Mouse (Mus musculus) limb, embryonic 11.5 days (tissue): ENCODE results near the gene Riiad1. TPM values are rescaled to one million over a fixed set of nuclear protein-coding genes. Genes with fewer than 3 reads are reported as not detected.
A peak's percentile ranks its signal among the peaks of the same experiment; 100 is the strongest.

ENCODE experiments used
- ATAC-seq: fragments of 200-750 bp; cut with Nextera tagmentation; 2 replicates; pipeline ENCODE4 v1.8.0; 2017; ENCODE audit warnings: low read depth; ENCODE audit not compliant: insufficient number of reproducible peaks, low FRiP score, low TSS enrichment
- DNase-seq: peaks from one replicate; pipeline ENCODE4 v3.0.0-alpha.2; 2015; ENCODE audit warnings: low spot score
- H3K27ac ChIP-seq: fragments of 300-500 bp; sonication (generic); replicated peaks from 2 replicates; pipeline ENCODE4 v1.5.1; 2014; ENCODE audit warnings: low read depth, mild to moderate bottlenecking, low read length
- H3K27me3 ChIP-seq: fragments of 300-500 bp; sonication (generic); 2 replicates; pipeline ENCODE4 v1.6.1; 2014; ENCODE audit warnings: mild to moderate bottlenecking, low read length, mixed read lengths; ENCODE audit not compliant: control insufficient read depth, insufficient read depth
- H3K36me3 ChIP-seq: fragments of 300-500 bp; sonication (generic); 2 replicates; pipeline ENCODE4 v1.6.1; 2014; ENCODE audit warnings: mild to moderate bottlenecking, low read length, moderate library complexity, mixed read lengths; ENCODE audit not compliant: control insufficient read depth, insufficient read depth
- H3K4me1 ChIP-seq: fragments of 300-500 bp; sonication (generic); 2 replicates; pipeline ENCODE4 v1.6.1; 2014; ENCODE audit warnings: low read length, mixed read lengths; ENCODE audit not compliant: control insufficient read depth, insufficient read depth
- H3K4me2 ChIP-seq: fragments of 300-500 bp; sonication (generic); 2 replicates; pipeline ENCODE4 v1.6.1; 2014; ENCODE audit warnings: low read depth, mild to moderate bottlenecking, moderate library complexity; ENCODE audit not compliant: severe bottlenecking
- H3K4me3 ChIP-seq: fragments of 300-500 bp; sonication (generic); 2 replicates; pipeline ENCODE4 v1.5.1; 2014; ENCODE audit warnings: low read depth, low read length
- H3K9ac ChIP-seq: fragments of 300-500 bp; sonication (generic); 2 replicates; pipeline ENCODE4 v1.6.1; 2014; ENCODE audit warnings: mild to moderate bottlenecking, low read length
- H3K9me3 ChIP-seq: fragments of 300-500 bp; sonication (generic); 2 replicates; pipeline ENCODE4 v1.6.1; 2016; ENCODE audit warnings: low read length; ENCODE audit not compliant: control insufficient read depth
- WGBS: fragments of 180-500 bp; shearing (Covaris S2); extraction: QIAGEN DNeasy Blood & Tissue Kit; methylation state at CpG from one replicate; pipeline ENCODE4 v1.1.7; 2014; 5-methylcytosine and 5-hydroxymethylcytosine counted together
- polyA plus RNA-seq: library from polyadenylated mRNA; unstranded; fragments of >200 nt; fragmentation: Nextera tagmentation; extraction: Ambion mirVana; gene quantifications from 2 replicates; pipeline ENCODE4 v1.2.1, GENCODE M21; 2014

Riiad1 gene
- polyA plus RNA-seq, 1 experiment from 2014 or later: 1.0 TPM

DNA sequence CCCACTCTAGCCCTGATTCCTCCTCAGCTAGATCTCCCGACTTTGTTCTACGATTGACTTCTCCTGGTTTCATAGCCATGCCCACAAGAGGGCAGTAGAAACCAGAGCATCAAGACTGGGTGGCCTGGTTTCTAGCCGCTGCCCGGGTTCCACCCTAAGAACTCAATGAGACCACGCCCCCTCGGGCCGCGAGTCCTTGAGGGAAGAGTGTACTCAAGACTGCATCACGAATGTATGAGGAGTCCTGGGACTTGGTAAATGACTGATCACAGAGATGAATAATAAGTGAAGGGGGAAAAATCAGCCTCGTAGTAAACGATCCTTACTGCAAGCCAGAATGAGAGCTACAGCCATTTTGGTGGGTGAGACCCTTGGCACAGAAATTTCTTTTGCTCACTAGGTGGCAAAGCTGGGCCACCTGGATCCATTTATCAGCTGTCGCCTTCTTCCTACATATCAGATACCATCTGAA is 23.6 kb downstream of the Riiad1 start:
- Histone ChIP-seq H3K4me1 (no peaks in the 10 kb centered on the region), H3K36me3 (no peaks in the 10 kb centered on the region), H3K4me2 (peak overlapping the region; percentile 40), H3K27ac (no peak overlapping the region), H3K27me3 (no peaks in the 10 kb centered on the region), H3K9ac (no peak overlapping the region), H3K9me3 (no peaks in the 10 kb centered on the region), H3K4me3 (peak overlapping the region; percentile 21; the same call in 1 of the 2 replicates)
- DNase-seq (peak; percentile 93), ATAC-seq (peak; percentile 82)
- WGBS: 2% methylated on average over 12 of the region's 12 CpGs

- Histone ChIP-seq H3K9ac (no peak overlapping the region), H3K27me3 (no peaks in the 10 kb centered on the region), H3K9me3 (no peaks in the 10 kb centered on the region), H3K4me1 (no peaks in the 10 kb centered on the region), H3K4me2 (no peak overlapping the region), H3K4me3 (no peak overlapping the region), H3K27ac (no peak overlapping the region), H3K36me3 (peaks cover 16% of the 10 kb centered on the region)
- ATAC-seq (no peak), DNase-seq (no peak)
- WGBS: 90% methylated on average over 2 of the region's 2 CpGs
Observed at GRCm38 (mm10) chr3:94449377-94449776, 30.8 kb downstream of the Riiad1 start.

DNA sequence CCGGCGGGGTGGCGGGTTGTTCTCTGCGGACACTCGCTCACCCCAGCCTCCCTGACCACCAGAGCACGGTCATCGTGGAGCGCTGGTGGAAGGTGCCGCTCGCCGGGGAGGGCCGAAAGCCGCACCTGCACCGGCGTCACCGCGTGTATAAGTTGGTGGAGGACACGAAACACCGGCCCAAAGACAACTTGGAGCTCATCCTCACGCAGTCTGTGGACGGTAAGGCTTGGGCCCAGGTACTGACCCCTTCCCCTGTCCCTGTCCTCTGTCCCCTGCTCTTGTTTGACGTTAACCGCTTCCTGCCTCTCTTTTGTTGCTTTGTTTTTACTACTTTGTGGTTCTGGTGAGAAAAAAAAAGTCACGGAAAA is 36.6 kb downstream of the Riiad1 start, which contains the start of gene Oaz3:
Oaz3 (minus strand) TSS at position 319 of the 368 bp plus-strand sequence.
- DNase-seq: no peak
- ATAC-seq: no peak

GRCm38 (mm10) chr3:94442951-94443596 is 37.1 kb downstream of the Riiad1 start, which contains the start of gene Mrpl9:
Mrpl9 (plus strand) TSS chr3:94443318.
- under 1% methylated on average over 39 of the region's 39 CpGs for WGBS
- DNase-seq (peak; percentile 97), ATAC-seq (peak; percentile 94)
- Histone ChIP-seq H3K9me3 (no peaks in the 10 kb centered on the region), H3K9ac (peak within 1 kb of the TSS; percentile 73), H3K27ac (no peak within 1 kb of the TSS), H3K27me3 (no peaks in the 10 kb centered on the region), H3K4me1 (no peaks in the 10 kb centered on the region), H3K36me3 (peaks cover 11% of the 10 kb centered on the region), H3K4me3 (peak within 1 kb of the TSS; percentile 99), H3K4me2 (peak within 1 kb of the TSS; percentile 74)

More for the DNA sequence above, 36.6 kb downstream of the Riiad1 start, which contains the start of gene Oaz3:
- H3K36me3 ChIP-seq: peaks cover 14% of the 10 kb centered on the region
- no peak within 1 kb of the TSS for H3K27ac ChIP-seq
- no peaks in the 10 kb centered on the region for H3K4me1 ChIP-seq
- H3K27me3 ChIP-seq: no peaks in the 10 kb centered on the region
- WGBS: under 1% methylated on average over 21 of the region's 24 CpGs
- peak within 1 kb of the TSS; percentile 73 for H3K9ac ChIP-seq
- no peaks in the 10 kb centered on the region for H3K9me3 ChIP-seq
- peak within 1 kb of the TSS; percentile 99 for H3K4me3 ChIP-seq
- H3K4me2 ChIP-seq: peak within 1 kb of the TSS; percentile 74

DNA sequence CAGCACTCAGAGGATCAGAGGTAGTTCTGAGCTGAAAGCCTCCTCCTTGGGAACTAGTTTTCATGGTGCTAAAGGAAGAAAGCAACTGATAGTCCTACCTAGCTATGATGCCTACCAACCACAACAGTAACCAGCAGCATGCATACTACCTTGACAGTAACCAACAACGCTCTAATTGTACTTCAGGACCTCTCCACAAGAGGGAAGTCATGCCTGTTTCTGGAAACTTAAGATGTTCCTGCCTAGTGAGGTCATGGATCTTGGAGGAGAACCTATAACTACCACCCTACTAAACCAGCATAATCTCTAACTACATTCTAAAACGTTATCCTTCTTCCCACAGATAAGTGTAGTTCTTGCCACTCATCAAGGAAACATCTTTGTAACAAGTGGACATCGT is 39.0 kb downstream of the Riiad1 start:
- no peak for ATAC-seq
- DNase-seq: no peak

GRCm38 (mm10) chr3:94436420-94436819 is 43.7 kb downstream of the Riiad1 start:
- Histone ChIP-seq H3K27me3 (no peaks in the 10 kb centered on the region), H3K4me1 (no peaks in the 10 kb centered on the region), H3K4me2 (no peak overlapping the region), H3K27ac (no peak overlapping the region), H3K9me3 (no peaks in the 10 kb centered on the region), H3K4me3 (no peak overlapping the region), H3K9ac (no peak overlapping the region), H3K36me3 (no peaks in the 10 kb centered on the region)
- no peak for ATAC-seq
- DNase-seq: no peak
- 81% methylated on average over 9 of the region's 9 CpGs for WGBS

More for the DNA sequence above, 39.0 kb downstream of the Riiad1 start:
- H3K27me3 ChIP-seq: no peaks in the 10 kb centered on the region
- no peak overlapping the region for H3K4me3 ChIP-seq
- H3K4me2 ChIP-seq: no peak overlapping the region
- 35% methylated on average over 3 of the region's 3 CpGs for WGBS
- no peak overlapping the region for H3K9ac ChIP-seq
- peaks cover 2% of the 10 kb centered on the region; the same call in 1 of the 2 replicates for H3K36me3 ChIP-seq
- H3K4me1 ChIP-seq: no peaks in the 10 kb centered on the region
- no peaks in the 10 kb centered on the region for H3K9me3 ChIP-seq
- H3K27ac ChIP-seq: no peak overlapping the region

DNA sequence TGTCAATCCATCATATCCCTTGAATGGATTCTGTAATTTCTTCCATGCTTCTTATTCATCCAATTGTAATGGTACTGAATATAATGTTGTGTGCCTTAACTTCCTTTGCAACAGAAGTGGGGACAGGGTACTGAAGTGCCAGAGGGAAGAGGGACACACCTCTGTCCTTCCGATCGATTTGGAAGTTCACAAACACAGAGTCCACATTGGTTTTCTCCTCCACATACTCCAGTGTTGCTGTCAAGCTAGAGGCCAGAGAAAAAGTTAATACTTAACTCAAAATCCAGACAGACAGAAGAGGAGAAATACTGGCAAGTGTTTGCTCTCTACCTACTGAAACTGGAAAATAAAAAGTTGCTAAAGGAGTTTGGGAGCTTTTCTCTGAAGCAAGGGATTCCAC is 45.8 kb downstream of the Riiad1 start:
- Histone ChIP-seq H3K36me3 (no peaks in the 10 kb centered on the region), H3K9me3 (no peaks in the 10 kb centered on the region), H3K27ac (no peak overlapping the region), H3K27me3 (no peaks in the 10 kb centered on the region), H3K9ac (no peak overlapping the region), H3K4me3 (no peak overlapping the region), H3K4me1 (no peaks in the 10 kb centered on the region), H3K4me2 (no peak overlapping the region)
- no peak for DNase-seq
- WGBS: 85% methylated on average over 2 of the region's 2 CpGs
- no peak for ATAC-seq

DNA sequence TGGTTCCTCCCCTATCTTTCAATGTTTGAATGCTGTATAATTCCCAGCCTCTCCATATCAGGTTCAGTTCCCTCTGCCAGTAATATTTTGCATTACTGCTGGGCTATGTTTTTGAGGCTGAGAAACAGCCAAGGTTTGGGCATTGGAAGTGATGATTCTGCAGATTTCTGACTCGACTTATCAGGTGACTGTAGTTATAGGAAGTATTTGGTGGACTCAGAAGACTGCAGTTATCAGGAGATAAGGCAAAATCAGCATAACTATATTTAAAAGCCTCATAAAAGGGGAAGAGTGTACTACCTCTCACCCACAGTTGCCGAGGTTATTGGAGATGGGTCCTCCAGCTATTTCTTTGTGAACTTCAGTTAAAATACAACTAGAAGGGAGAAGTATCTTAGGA is 49.2 kb downstream of the Riiad1 start:
- no peaks in the 10 kb centered on the region for H3K27me3 ChIP-seq
- H3K4me1 ChIP-seq: no peaks in the 10 kb centered on the region
- H3K4me3 ChIP-seq: no peak overlapping the region
- no peak overlapping the region for H3K9ac ChIP-seq
- DNase-seq (no peak), ATAC-seq (no peak)
- H3K27ac ChIP-seq: no peak overlapping the region
- no peaks in the 10 kb centered on the region for H3K9me3 ChIP-seq
- 82% methylated on average over 2 of the region's 2 CpGs for WGBS
- H3K4me2 ChIP-seq: no peak overlapping the region
- H3K36me3 ChIP-seq: no peaks in the 10 kb centered on the region
